Mouse (Mus musculus): ENCODE results near the gene Wdsub1. TPM values are rescaled to one million over a fixed set of nuclear protein-coding genes. Genes with fewer than 3 reads are reported as not detected.

The Wdsub1 gene
- total and polyA plus RNA-seq, 2 experiments from 2014 or later, result 24.1 to 84.9 TPM

DNA sequence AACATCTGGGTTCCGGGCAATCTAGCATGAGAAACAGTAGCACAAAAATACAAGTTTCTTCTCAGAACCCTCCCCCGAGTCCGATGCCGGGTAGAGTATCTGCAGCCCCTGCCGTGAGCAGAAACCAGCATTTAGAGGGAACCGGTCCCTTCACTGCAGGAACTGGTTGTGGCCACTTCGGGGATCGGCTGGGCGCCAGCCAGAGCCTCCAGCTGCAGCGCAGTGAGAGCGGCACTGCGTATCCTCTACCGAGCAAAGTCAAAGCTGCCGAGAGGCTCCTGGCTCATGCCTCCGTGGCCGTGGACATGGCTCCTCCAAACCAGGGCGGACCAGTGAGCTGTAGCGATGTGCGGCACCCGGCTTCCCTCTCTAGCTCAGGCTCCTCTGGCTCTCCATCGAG lies 39.2 kb downstream of the Wdsub1 start:
- H3K27me3 ChIP-seq (ENCODE audit: insufficient read depth, low read length), result no peaks in the 10 kb centered on the region
- ATAC-seq, result no peak
- TF ChIP-seq CTCF (IDR thresholded peaks at IDR 0.05; ENCODE audit: low read depth), result no peak
- no peak overlapping the region for H3K27ac ChIP-seq
- no peaks in the 10 kb centered on the region for H3K4me1 ChIP-seq (ENCODE audit: insufficient read depth, low read length)
- peaks cover 6% of the 10 kb centered on the region; the same call in 1 of the 2 replicates for H3K36me3 ChIP-seq (ENCODE audit: insufficient read depth, low read length)
- no peak overlapping the region for H3K9ac ChIP-seq (replicated peaks; ENCODE audit: low read length)
- H3K4me3 ChIP-seq (ENCODE audit: low read length), result no peak overlapping the region
- WGBS, result 79% methylated on average over 21 of the region's 21 CpGs
- H3K9me3 ChIP-seq (ENCODE audit: low read length), result no peaks in the 10 kb centered on the region
- H3K4me2 ChIP-seq (ENCODE audit: low read depth, low read length), result no peak overlapping the region
- no peak for DNase-seq (ENCODE audit: low spot score)

DNA sequence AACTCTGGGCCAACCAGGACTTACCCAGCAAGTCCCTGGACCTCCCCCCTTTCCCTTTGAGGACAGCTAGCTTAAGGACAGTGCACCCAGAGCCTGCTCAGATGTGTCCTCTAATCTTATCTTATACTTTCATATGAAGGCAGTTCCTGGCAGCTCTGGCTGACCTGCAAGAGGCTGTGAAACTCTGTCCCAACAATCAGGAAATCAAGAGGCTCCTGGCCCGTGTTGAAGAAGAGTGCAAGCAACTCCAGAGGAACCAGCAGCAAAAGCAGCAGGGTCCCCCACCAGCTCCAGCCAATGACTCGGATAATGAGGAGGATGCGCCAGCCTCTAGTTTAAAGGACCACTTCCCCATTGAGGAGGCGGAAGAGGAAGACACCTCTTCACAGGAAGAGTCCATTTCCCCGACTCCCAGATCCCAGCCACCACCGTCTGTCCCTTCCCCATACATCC lies 39.8 kb downstream of the Wdsub1 start:
- DNase-seq (ENCODE audit: low spot score) (no peak), ATAC-seq (no peak)
- Histone ChIP-seq H3K27me3 (ENCODE audit: insufficient read depth, low read length) (no peaks in the 10 kb centered on the region), H3K4me2 (ENCODE audit: low read depth, low read length) (no peak overlapping the region), H3K9ac (replicated peaks; ENCODE audit: low read length) (no peak overlapping the region), H3K4me1 (ENCODE audit: insufficient read depth, low read length) (no peaks in the 10 kb centered on the region), H3K27ac (no peak overlapping the region), H3K4me3 (ENCODE audit: low read length) (no peak overlapping the region), H3K9me3 (ENCODE audit: low read length) (no peaks in the 10 kb centered on the region), H3K36me3 (ENCODE audit: insufficient read depth, low read length) (peaks cover 6% of the 10 kb centered on the region; the same call in 1 of the 2 replicates)
- no peak for TF ChIP-seq CTCF (IDR thresholded peaks at IDR 0.05; ENCODE audit: low read depth)
- WGBS, result 79% methylated on average over 6 of the region's 6 CpGs

GRCm38 (mm10) chr2:59841944-59842343 lies 40.4 kb downstream of the Wdsub1 start:
- no peak overlapping the region for H3K4me2 ChIP-seq (ENCODE audit: low read depth, low read length)
- H3K27ac ChIP-seq, result no peak overlapping the region
- no peak for DNase-seq (ENCODE audit: low spot score)
- H3K27me3 ChIP-seq (ENCODE audit: insufficient read depth, low read length), result no peaks in the 10 kb centered on the region
- no peaks in the 10 kb centered on the region for H3K9me3 ChIP-seq (ENCODE audit: low read length)
- WGBS, result 69% methylated on average over 11 of the region's 11 CpGs
- H3K4me3 ChIP-seq (ENCODE audit: low read length), result no peak overlapping the region
- no peak overlapping the region for H3K9ac ChIP-seq (replicated peaks; ENCODE audit: low read length)
- peaks cover 6% of the 10 kb centered on the region; the same call in 1 of the 2 replicates for H3K36me3 ChIP-seq (ENCODE audit: insufficient read depth, low read length)
- ATAC-seq, result no peak
- no peak for TF ChIP-seq CTCF (IDR thresholded peaks at IDR 0.05; ENCODE audit: low read depth)
- H3K4me1 ChIP-seq (ENCODE audit: insufficient read depth, low read length), result no peaks in the 10 kb centered on the region

GRCm38 (mm10) chr2:59841189-59841939 lies 41.0 kb downstream of the Wdsub1 start:
- no peaks in the 10 kb centered on the region for H3K4me1 ChIP-seq (ENCODE audit: insufficient read depth, low read length)
- no peak for TF ChIP-seq CTCF (IDR thresholded peaks at IDR 0.05; ENCODE audit: low read depth)
- WGBS, result 69% methylated on average over 12 of the region's 12 CpGs
- peaks cover 6% of the 10 kb centered on the region; the same call in 1 of the 2 replicates for H3K36me3 ChIP-seq (ENCODE audit: insufficient read depth, low read length)
- ATAC-seq, result peak; percentile 18; the same call in 1 of the 2 replicates
- H3K4me3 ChIP-seq (ENCODE audit: low read length), result no peak overlapping the region
- no peaks in the 10 kb centered on the region for H3K9me3 ChIP-seq (ENCODE audit: low read length)
- no peak for DNase-seq (ENCODE audit: low spot score)
- H3K9ac ChIP-seq (replicated peaks; ENCODE audit: low read length), result no peak overlapping the region
- H3K27ac ChIP-seq, result peak overlapping the region; percentile 9; the same call in 1 of the 2 replicates
- no peak overlapping the region for H3K4me2 ChIP-seq (ENCODE audit: low read depth, low read length)
- H3K27me3 ChIP-seq (ENCODE audit: insufficient read depth, low read length), result no peaks in the 10 kb centered on the region

DNA sequence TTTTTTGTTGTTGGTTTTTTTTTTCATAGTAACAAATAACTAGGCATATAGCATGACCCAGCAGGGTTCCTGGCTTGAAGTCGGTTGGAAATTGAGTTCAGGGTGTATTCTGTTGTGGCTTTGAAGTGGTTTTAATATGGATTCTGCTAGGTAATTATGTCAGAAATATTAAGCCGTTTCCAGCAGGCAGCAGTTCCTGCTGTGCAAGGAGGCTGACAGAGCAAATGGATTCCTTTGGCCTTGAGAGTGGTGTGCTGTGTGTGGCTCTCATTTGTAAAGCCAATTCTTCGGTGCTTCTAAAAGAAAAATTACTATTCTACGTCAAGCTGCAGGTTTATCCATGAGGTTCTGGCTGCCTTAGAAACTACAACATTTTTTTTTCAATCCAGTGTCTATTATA lies 42.2 kb downstream of the Wdsub1 start:
- 18% methylated on average over 4 of the region's 4 CpGs for WGBS
- H3K9ac ChIP-seq (replicated peaks; ENCODE audit: low read length), result no peak overlapping the region
- no peaks in the 10 kb centered on the region for H3K9me3 ChIP-seq (ENCODE audit: low read length)
- no peak overlapping the region for H3K4me2 ChIP-seq (ENCODE audit: low read depth, low read length)
- no peaks in the 10 kb centered on the region for H3K27me3 ChIP-seq (ENCODE audit: insufficient read depth, low read length)
- H3K27ac ChIP-seq, result peak overlapping the region; percentile 56
- no peak for TF ChIP-seq CTCF (IDR thresholded peaks at IDR 0.05; ENCODE audit: low read depth)
- ATAC-seq (no peak), DNase-seq (ENCODE audit: low spot score) (no peak)
- H3K4me3 ChIP-seq (ENCODE audit: low read length), result no peak overlapping the region
- peaks cover 6% of the 10 kb centered on the region; the same call in 1 of the 2 replicates for H3K36me3 ChIP-seq (ENCODE audit: insufficient read depth, low read length)
- H3K4me1 ChIP-seq (ENCODE audit: insufficient read depth, low read length), result no peaks in the 10 kb centered on the region

DNA sequence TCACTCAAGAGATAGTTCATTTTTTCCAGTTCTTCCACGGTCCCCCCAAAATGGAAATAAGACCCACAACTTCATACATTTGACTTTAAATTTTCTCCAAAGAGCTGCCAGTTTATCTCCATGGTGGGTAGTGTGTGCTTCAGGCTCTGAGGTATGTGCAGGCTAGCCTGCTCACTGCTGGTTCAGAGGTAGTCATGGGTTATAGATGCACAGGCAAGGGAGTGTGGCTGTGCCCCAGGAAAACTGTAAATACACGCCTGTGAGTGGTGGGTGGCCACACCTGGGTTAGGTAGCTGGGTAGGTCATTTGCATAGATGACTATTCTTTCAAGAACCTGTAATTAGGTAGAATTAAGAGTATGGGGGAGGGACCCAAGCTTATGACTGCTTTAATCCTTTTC lies 42.6 kb downstream of the Wdsub1 start:
- TF ChIP-seq CTCF (IDR thresholded peaks at IDR 0.05; ENCODE audit: low read depth), result no peak
- peaks cover 6% of the 10 kb centered on the region; the same call in 1 of the 2 replicates for H3K36me3 ChIP-seq (ENCODE audit: insufficient read depth, low read length)
- H3K27me3 ChIP-seq (ENCODE audit: insufficient read depth, low read length), result no peaks in the 10 kb centered on the region
- no peak overlapping the region for H3K4me3 ChIP-seq (ENCODE audit: low read length)
- no peak overlapping the region for H3K9ac ChIP-seq (replicated peaks; ENCODE audit: low read length)
- H3K9me3 ChIP-seq (ENCODE audit: low read length), result no peaks in the 10 kb centered on the region
- no peaks in the 10 kb centered on the region for H3K4me1 ChIP-seq (ENCODE audit: insufficient read depth, low read length)
- 72% methylated on average over 2 of the region's 2 CpGs for WGBS
- ATAC-seq (no peak), DNase-seq (ENCODE audit: low spot score) (no peak)
- peak overlapping the region; percentile 56 for H3K27ac ChIP-seq
- no peak overlapping the region for H3K4me2 ChIP-seq (ENCODE audit: low read depth, low read length)

DNA sequence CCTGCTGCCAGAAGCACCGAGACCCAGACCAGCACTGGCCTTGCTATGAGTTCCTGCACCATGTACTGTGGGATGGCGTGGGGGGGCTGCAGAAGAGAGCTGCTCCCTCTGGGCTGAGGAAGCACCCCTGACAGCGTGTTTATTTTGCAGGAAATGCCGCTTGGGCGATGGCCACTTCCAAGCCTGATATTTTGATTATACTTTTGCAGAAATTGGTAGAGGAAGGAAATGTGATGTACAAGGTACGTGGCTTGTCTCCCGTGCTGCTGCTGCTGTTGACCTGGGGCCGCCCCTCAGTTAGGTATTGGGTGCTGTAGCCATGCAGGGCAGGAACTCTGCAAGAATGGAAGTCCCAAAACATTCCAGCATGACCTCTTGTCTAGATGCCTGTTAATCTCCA lies 43.6 kb downstream of the Wdsub1 start:
- Histone ChIP-seq H3K4me3 (ENCODE audit: low read length) (no peak overlapping the region), H3K9me3 (ENCODE audit: low read length) (no peaks in the 10 kb centered on the region), H3K27ac (peak overlapping the region; percentile 4; the same call in 1 of the 2 replicates), H3K4me1 (ENCODE audit: insufficient read depth, low read length) (no peaks in the 10 kb centered on the region), H3K9ac (replicated peaks; ENCODE audit: low read length) (no peak overlapping the region), H3K27me3 (ENCODE audit: insufficient read depth, low read length) (no peaks in the 10 kb centered on the region), H3K36me3 (ENCODE audit: insufficient read depth, low read length) (peaks cover 5% of the 10 kb centered on the region; the same call in 1 of the 2 replicates), H3K4me2 (ENCODE audit: low read depth, low read length) (no peak overlapping the region)
- WGBS, result 84% methylated on average over 8 of the region's 8 CpGs
- DNase-seq (ENCODE audit: low spot score) (no peak), ATAC-seq (no peak)
- TF ChIP-seq CTCF (IDR thresholded peaks at IDR 0.05; ENCODE audit: low read depth), result no peak

All from hindbrain, postnatal 0 days (tissue).